Mouse (Mus musculus) lung, adult 2 months (tissue): ENCODE results near the gene Alg12.

Source experiments
- CTCF ChIP-seq: fragments of 200-500 bp; IDR thresholded peaks from 2 replicates; pipeline ENCODE4 v1.5.1; 2011; ENCODE audit warnings: mild to moderate bottlenecking, low read length, control low read depth; ENCODE audit not compliant: insufficient read depth
- POLR2A ChIP-seq: fragments of 200-500 bp; IDR thresholded peaks from 2 replicates; pipeline ENCODE4 v1.6.1; 2011; ENCODE audit warnings: low read depth, mild to moderate bottlenecking, control low read depth, low read length, borderline replicate concordance; ENCODE audit errors: extremely low read depth

- TF ChIP-seq POLR2A (no peak), CTCF (no peak)
Measured at GRCm38 (mm10) chr15:88854119-88854968, 35.2 kb upstream of the Alg12 start.
